Mouse (Mus musculus): ENCODE measurements around the gene Rnf224. TPM values are rescaled to one million over a fixed set of nuclear protein-coding genes. Genes with fewer than 3 reads are reported as not detected.
A peak's percentile ranks its signal among the peaks of the same experiment; 100 is the strongest.

The Rnf224 gene
- polyA plus RNA-seq, 2 experiments = 0.05 TPM; not detected in 1

- DNase-seq (ENCODE audit: low spot score) (no peak), ATAC-seq (ENCODE audit: low FRiP score, low read depth) (no peak)
- H3K27ac ChIP-seq (replicated peaks; ENCODE audit: low read depth, low read length) = no peak within 1 kb of the TSS
Measured at GRCm38 (mm10) chr2:25242101-25242506, 5.5 kb upstream of the Rnf224 start, which contains the start of the genes Rnf208 and Cysrt1. Gene Rnf208, plus strand, starts transcription at chr2:25242255. Gene Cysrt1, minus strand, starts transcription at chr2:25242452.

GRCm38 (mm10) chr2:25241438-25241775 lies 4.8 kb upstream of the Rnf224 start:
- no peaks in the 10 kb centered on the region for H3K36me3 ChIP-seq (ENCODE audit: control insufficient read depth, insufficient read depth, low read length)
- H3K9me3 ChIP-seq (ENCODE audit: control insufficient read depth, low read length) = no peaks in the 10 kb centered on the region
- peaks cover 12% of the 10 kb centered on the region; the same call in 1 of the 2 replicates for H3K4me1 ChIP-seq (ENCODE audit: control insufficient read depth, insufficient read depth, low read length)
- peak overlapping the region; percentile 50 for H3K4me3 ChIP-seq (replicated peaks; ENCODE audit: low read length)
- peak overlapping the region; percentile 91 for H3K4me2 ChIP-seq (replicated peaks; ENCODE audit: low read depth, low read length, severe bottlenecking)
- no peak overlapping the region for H3K27ac ChIP-seq (replicated peaks; ENCODE audit: low read depth, low read length)
- H3K9ac ChIP-seq (ENCODE audit: low read depth, low read length, severe bottlenecking) = no peak overlapping the region
- 4% methylated on average over 6 of the region's 6 CpGs for WGBS
- peaks cover 14% of the 10 kb centered on the region for H3K27me3 ChIP-seq (ENCODE audit: control insufficient read depth, insufficient read depth, low read length)
- no peak for ATAC-seq (ENCODE audit: low FRiP score, low read depth)
- TF ChIP-seq POLR2A (IDR thresholded peaks at IDR 0.05; ENCODE audit: borderline replicate concordance, extremely low read depth, insufficient read depth, insufficient read length) = no peak
- DNase-seq (ENCODE audit: low spot score) = no peak

More at GRCm38 (mm10) chr2:25242101-25242506, 5.5 kb upstream of the Rnf224 start, which contains the start of the genes Rnf208 and Cysrt1:
- peak within 1 kb of the TSS; percentile 50 for H3K4me3 ChIP-seq (replicated peaks; ENCODE audit: low read length)
- H3K36me3 ChIP-seq (ENCODE audit: control insufficient read depth, insufficient read depth, low read length) = no peaks in the 10 kb centered on the region
- peaks cover 14% of the 10 kb centered on the region for H3K27me3 ChIP-seq (ENCODE audit: control insufficient read depth, insufficient read depth, low read length)
- WGBS = 0% methylated on average over 5 of the region's 59 CpGs
- TF ChIP-seq POLR2A (IDR thresholded peaks at IDR 0.05; ENCODE audit: borderline replicate concordance, extremely low read depth, insufficient read depth, insufficient read length) = no peak
- peaks cover 12% of the 10 kb centered on the region; the same call in 1 of the 2 replicates for H3K4me1 ChIP-seq (ENCODE audit: control insufficient read depth, insufficient read depth, low read length)
- H3K9ac ChIP-seq (ENCODE audit: low read depth, low read length, severe bottlenecking) = peak within 1 kb of the TSS; percentile 60
- H3K4me2 ChIP-seq (replicated peaks; ENCODE audit: low read depth, low read length, severe bottlenecking) = peak within 1 kb of the TSS; percentile 91
- H3K9me3 ChIP-seq (ENCODE audit: control insufficient read depth, low read length) = no peaks in the 10 kb centered on the region

- peaks cover 12% of the 10 kb centered on the region; the same call in 1 of the 2 replicates for H3K4me1 ChIP-seq (ENCODE audit: control insufficient read depth, insufficient read depth, low read length)
- no peak overlapping the region for H3K27ac ChIP-seq (replicated peaks; ENCODE audit: low read depth, low read length)
- H3K9me3 ChIP-seq (ENCODE audit: control insufficient read depth, low read length) = no peaks in the 10 kb centered on the region
- WGBS = 2% methylated on average over 25 of the region's 29 CpGs
- H3K27me3 ChIP-seq (ENCODE audit: control insufficient read depth, insufficient read depth, low read length) = peaks cover 14% of the 10 kb centered on the region
- ATAC-seq (ENCODE audit: low FRiP score, low read depth) (peak; percentile 88), DNase-seq (ENCODE audit: low spot score) (peak; percentile 84)
- TF ChIP-seq POLR2A (IDR thresholded peaks at IDR 0.05; ENCODE audit: borderline replicate concordance, extremely low read depth, insufficient read depth, insufficient read length) = 0 out of 2 replicates have a peak, but pooled peaks have one; percentile 28
- peak overlapping the region; percentile 38 for H3K9ac ChIP-seq (ENCODE audit: low read depth, low read length, severe bottlenecking)
- H3K4me2 ChIP-seq (replicated peaks; ENCODE audit: low read depth, low read length, severe bottlenecking) = peak overlapping the region; percentile 91
- peak overlapping the region; percentile 50 for H3K4me3 ChIP-seq (replicated peaks; ENCODE audit: low read length)
- no peaks in the 10 kb centered on the region for H3K36me3 ChIP-seq (ENCODE audit: control insufficient read depth, insufficient read depth, low read length)
Measured at GRCm38 (mm10) chr2:25240723-25241437, 4.3 kb upstream of the Rnf224 start.

- peak overlapping the region; percentile 50 for H3K4me3 ChIP-seq (replicated peaks; ENCODE audit: low read length)
- H3K4me2 ChIP-seq (replicated peaks; ENCODE audit: low read depth, low read length, severe bottlenecking) = peak overlapping the region; percentile 91
- DNase-seq (ENCODE audit: low spot score) (no peak), ATAC-seq (ENCODE audit: low FRiP score, low read depth) (0 out of 2 replicates have a peak, but pooled peaks have one; percentile 3)
- H3K4me1 ChIP-seq (ENCODE audit: control insufficient read depth, insufficient read depth, low read length) = peaks cover 12% of the 10 kb centered on the region; the same call in 1 of the 2 replicates
- peak overlapping the region; percentile 38 for H3K9ac ChIP-seq (ENCODE audit: low read depth, low read length, severe bottlenecking)
- peaks cover 14% of the 10 kb centered on the region for H3K27me3 ChIP-seq (ENCODE audit: control insufficient read depth, insufficient read depth, low read length)
- no peak for TF ChIP-seq POLR2A (IDR thresholded peaks at IDR 0.05; ENCODE audit: borderline replicate concordance, extremely low read depth, insufficient read depth, insufficient read length)
- WGBS = 52% methylated on average over 8 of the region's 8 CpGs
- no peaks in the 10 kb centered on the region for H3K36me3 ChIP-seq (ENCODE audit: control insufficient read depth, insufficient read depth, low read length)
- H3K27ac ChIP-seq (replicated peaks; ENCODE audit: low read depth, low read length) = no peak overlapping the region
- no peaks in the 10 kb centered on the region for H3K9me3 ChIP-seq (ENCODE audit: control insufficient read depth, low read length)
Measured at GRCm38 (mm10) chr2:25240310-25240709, 3.7 kb upstream of the Rnf224 start.

GRCm38 (mm10) chr2:25239766-25240165 lies 3.2 kb upstream of the Rnf224 start:
- H3K4me1 ChIP-seq (ENCODE audit: control insufficient read depth, insufficient read depth, low read length) = peaks cover 12% of the 10 kb centered on the region; the same call in 1 of the 2 replicates
- no peaks in the 10 kb centered on the region for H3K36me3 ChIP-seq (ENCODE audit: control insufficient read depth, insufficient read depth, low read length)
- no peak overlapping the region for H3K4me2 ChIP-seq (replicated peaks; ENCODE audit: low read depth, low read length, severe bottlenecking)
- H3K9ac ChIP-seq (ENCODE audit: low read depth, low read length, severe bottlenecking) = no peak overlapping the region
- no peak for TF ChIP-seq POLR2A (IDR thresholded peaks at IDR 0.05; ENCODE audit: borderline replicate concordance, extremely low read depth, insufficient read depth, insufficient read length)
- H3K27me3 ChIP-seq (ENCODE audit: control insufficient read depth, insufficient read depth, low read length) = peaks cover 14% of the 10 kb centered on the region
- H3K4me3 ChIP-seq (replicated peaks; ENCODE audit: low read length) = no peak overlapping the region
- no peak for ATAC-seq (ENCODE audit: low FRiP score, low read depth)
- whole genome bisulfite sequencing = 81% methylated on average over 3 of the region's 3 CpGs
- H3K9me3 ChIP-seq (ENCODE audit: control insufficient read depth, low read length) = no peaks in the 10 kb centered on the region
- H3K27ac ChIP-seq (replicated peaks; ENCODE audit: low read depth, low read length) = no peak overlapping the region
- no peak for DNase-seq (ENCODE audit: low spot score)
